Mouse (Mus musculus): ENCODE measurements around the gene Abcf1. TPM values are rescaled to one million over a fixed set of nuclear protein-coding genes. Genes with fewer than 3 reads are reported as not detected.

Abcf1 gene
- total and polyA plus RNA-seq, 3 experiments, result 142 to 312 TPM; not detected in 1

DNA sequence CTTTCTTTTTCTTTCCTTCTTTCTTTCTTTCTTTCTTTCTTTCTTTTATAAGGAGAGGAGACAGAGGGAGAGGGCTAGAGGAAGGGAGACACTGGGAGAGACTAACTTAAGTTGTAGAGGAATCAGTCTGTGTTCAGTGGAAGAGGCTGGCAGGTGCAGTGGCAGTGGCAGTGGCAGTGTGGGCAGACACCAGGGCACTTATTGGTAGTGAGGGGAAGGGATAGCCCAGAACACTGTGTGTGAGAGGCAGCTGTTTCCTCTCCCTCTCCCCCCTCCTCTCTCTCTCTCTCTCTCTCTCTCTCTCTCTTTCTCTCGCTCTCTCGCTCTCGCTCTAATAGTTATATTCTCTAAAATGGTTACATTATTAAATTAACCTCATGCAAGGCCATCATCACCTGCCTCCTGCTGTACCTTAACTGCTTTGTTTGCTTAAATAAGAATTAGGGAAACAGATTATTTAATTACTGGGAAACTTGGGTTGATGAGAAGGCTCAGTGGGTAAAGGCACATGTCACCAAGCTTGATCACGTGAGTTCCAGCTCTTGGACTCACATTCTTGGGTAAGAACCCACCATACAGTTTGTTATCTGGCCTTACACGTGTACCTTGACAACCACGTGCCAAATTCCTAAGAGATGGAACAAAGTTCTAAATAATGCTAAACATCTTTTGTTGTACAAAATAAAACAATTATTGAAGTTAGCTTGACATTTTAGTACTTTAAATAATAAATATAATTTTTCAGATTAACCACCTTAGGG is 29.2 kb upstream of the Abcf1 start:
- Histone ChIP-seq H3K27me3 (ENCODE audit: control insufficient read depth in 1 of 2, insufficient read depth in 2 of 2, low read length in 2 of 2) (no peaks in the 10 kb centered on the region), H3K9ac (ENCODE audit: control insufficient read depth, low read depth, low read length, poor library complexity, severe bottlenecking) (peak overlapping the region; percentile 56), H3K9me3 (replicated peaks; ENCODE audit: insufficient read depth, low read length) (no peaks in the 10 kb centered on the region), H3K4me1 (ENCODE audit: control insufficient read depth in 1 of 2, insufficient read depth in 2 of 2, low read length in 2 of 2) (peaks cover 25 to 41% of the 10 kb centered on the region in 2 experiments), H3K4me3 (ENCODE audit: control insufficient read depth in 1 of 2, insufficient read depth in 1 of 2, low read depth in 2 of 2, low read length in 2 of 2) (peak overlapping the region; percentile 35 to 49), H3K79me2 (ENCODE audit: control insufficient read depth, insufficient read depth, low read length, poor library complexity) (peaks cover 57% of the 10 kb centered on the region), H3K27ac (ENCODE audit: control insufficient read depth, low read depth, low read length) (peak overlapping the region; percentile 98), H3K36me3 (ENCODE audit: control insufficient read depth in 1 of 2, insufficient read depth in 2 of 2, low read length in 2 of 2) (peaks cover 2 to 48% of the 10 kb centered on the region in 2 experiments)
- DNase-seq (ENCODE audit: low read depth, low spot score), result peak; percentile 71
- no peak for TF ChIP-seq TBP (IDR thresholded peaks at IDR 0.05; ENCODE audit: low read depth, low read length)
- no peak for TF ChIP-seq TCF12 (IDR thresholded peaks at IDR 0.05; ENCODE audit: low read depth, low read length)
- peak; percentile 8 for TF ChIP-seq NELFE (IDR thresholded peaks at IDR 0.05; ENCODE audit: low read depth, low read length)
- TF ChIP-seq CHD2 (IDR thresholded peaks at IDR 0.05; ENCODE audit: low read length), result no peak
- no peak for TF ChIP-seq MAFK (IDR thresholded peaks at IDR 0.05; ENCODE audit: borderline replicate concordance, low read depth, low read length)
- TF ChIP-seq MAX (IDR thresholded peaks at IDR 0.05; ENCODE audit: low read length), result peak; percentile 96
- TF ChIP-seq USF1 (IDR thresholded peaks at IDR 0.05; ENCODE audit: low read depth, low read length), result peak; percentile 86
- TF ChIP-seq ZC3H11A (IDR thresholded peaks at IDR 0.05; ENCODE audit: low read depth, low read length), result no peak
- TF ChIP-seq USF2 (IDR thresholded peaks at IDR 0.05; ENCODE audit: borderline replicate concordance in 1 of 2, insufficient read depth in 1 of 2, low read depth in 1 of 2, low read length in 2 of 2), result 0 out of 4 replicates have a peak, but pooled peaks of 1 of the 2 experiments have one; percentile 43
- 0 out of 2 replicates have a peak, but pooled peaks have one; percentile 17 for TF ChIP-seq MAZ (IDR thresholded peaks at IDR 0.05; ENCODE audit: low read depth, low read length)
- 0 out of 2 replicates have a peak, but pooled peaks have one; percentile 63 for TF ChIP-seq JUND (IDR thresholded peaks at IDR 0.05; ENCODE audit: low read depth, low read length)
- no peak for TF ChIP-seq ZNF384 (IDR thresholded peaks at IDR 0.05; ENCODE audit: low read depth, low read length)
- TF ChIP-seq UBTF (IDR thresholded peaks at IDR 0.05; ENCODE audit: borderline replicate concordance, insufficient read depth, low read depth, low read length), result no peak
- no peak for TF ChIP-seq ZMIZ1 (IDR thresholded peaks at IDR 0.05; ENCODE audit: low read depth, low read length)
- TF ChIP-seq ZKSCAN1 (IDR thresholded peaks at IDR 0.05; ENCODE audit: low read depth, low read length), result no peak
- TF ChIP-seq POLR2A (IDR thresholded peaks at IDR 0.05; ENCODE audit: control insufficient read depth in 1 of 2, insufficient read depth in 1 of 2, low read depth in 1 of 2, low read length in 2 of 2, poor library complexity in 1 of 2), result no peak
- no peak for TF ChIP-seq E2F4 (IDR thresholded peaks at IDR 0.05; ENCODE audit: borderline replicate concordance, low read depth, low read length)
- no peak for TF ChIP-seq MEF2A (IDR thresholded peaks at IDR 0.05; ENCODE audit: extremely low read depth, insufficient replicate concordance, low read depth, low read length, poor library complexity, severe bottlenecking)
- TF ChIP-seq GATA1 (IDR thresholded peaks at IDR 0.05; ENCODE audit: low read depth, low read length), result peak; percentile 48; the same call in 1 of the 2 replicates
- no peak for TF ChIP-seq CTCF (IDR thresholded peaks at IDR 0.05 in 2 of 3, conservative IDR thresholded peaks at IDR 0.05 in 1 of 3; ENCODE audit: control insufficient read depth in 1 of 3, insufficient read depth in 1 of 3, low read depth in 2 of 3, low read length in 3 of 3, poor library complexity in 1 of 3, severe bottlenecking in 1 of 3)
- no peak for TF ChIP-seq HCFC1 (IDR thresholded peaks at IDR 0.05; ENCODE audit: low read depth, low read length)
- TF ChIP-seq MXI1 (IDR thresholded peaks at IDR 0.05; ENCODE audit: low read depth, low read length), result peak; percentile 96
- TF ChIP-seq SMC3 (IDR thresholded peaks at IDR 0.05; ENCODE audit: low read depth, low read length), result no peak; the same call in 1 of the 2 replicates
- TF ChIP-seq MYC (IDR thresholded peaks at IDR 0.05; ENCODE audit: low read depth, low read length), result peak; percentile 98
- TF ChIP-seq GABPA (IDR thresholded peaks at IDR 0.05; ENCODE audit: low read depth, low read length), result no peak
- no peak for TF ChIP-seq RAD21 (IDR thresholded peaks at IDR 0.05; ENCODE audit: low read depth, low read length)
- no peak; the same call in 1 of the 2 replicates for TF ChIP-seq CHD1 (IDR thresholded peaks at IDR 0.05; ENCODE audit: low read depth, low read length)
- no peak for TF ChIP-seq TAL1 (IDR thresholded peaks at IDR 0.05; ENCODE audit: low read length)
- TF ChIP-seq BHLHE40 (IDR thresholded peaks at IDR 0.05; ENCODE audit: borderline replicate concordance, low read depth, low read length), result peak; percentile 94
- TF ChIP-seq KAT2A (conservative IDR thresholded peaks at IDR 0.05; ENCODE audit: low read depth, low read length), result no peak
- peak; percentile 7 for TF ChIP-seq ETS1 (IDR thresholded peaks at IDR 0.05; ENCODE audit: low read depth, low read length)
- no peak for TF ChIP-seq ELF1 (IDR thresholded peaks at IDR 0.05; ENCODE audit: low read depth, low read length)
- TF ChIP-seq POLR2AphosphoS5 (IDR thresholded peaks at IDR 0.05; ENCODE audit: borderline replicate concordance, low read depth, low read length), result no peak
- TF ChIP-seq EP300 (IDR thresholded peaks at IDR 0.05; ENCODE audit: low read depth in 1 of 2, low read length in 2 of 2), result no peak
- no peak for TF ChIP-seq MYB (IDR thresholded peaks at IDR 0.05; ENCODE audit: low read depth, low read length)
- no peak for TF ChIP-seq POLR2AphosphoS2 (IDR thresholded peaks at IDR 0.05; ENCODE audit: low read length)

Measured in MEL (cell line).